Mouse (Mus musculus): ENCODE results near the gene Angptl2.
"Not testable (repeated sequence)": the region's sequence is repeated elsewhere in the genome, so short reads cannot be mapped to it uniquely, and the experiment has no call there.

The Angptl2 gene

DNA sequence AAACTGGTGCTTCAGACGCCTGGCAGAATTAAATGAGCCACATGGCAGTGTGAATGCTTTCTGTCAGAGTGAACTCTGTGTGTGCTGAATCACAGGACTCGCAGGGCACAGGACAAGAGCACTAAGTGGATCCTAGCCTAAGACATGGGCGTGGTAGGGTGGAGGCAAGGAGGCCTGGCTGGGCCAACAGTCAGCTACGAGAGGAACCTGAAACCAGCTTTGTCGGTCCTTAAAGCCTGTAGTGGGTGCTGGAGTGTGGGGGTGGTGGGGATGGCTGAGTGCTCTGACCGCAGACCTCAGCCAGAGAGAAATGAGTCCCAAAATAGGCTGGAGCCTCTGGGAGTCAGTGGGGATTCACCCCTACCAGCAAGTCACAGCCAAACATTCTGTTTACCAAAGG is 12.6 kb upstream of the Angptl2 start:
- no peak for DNase-seq

DNA sequence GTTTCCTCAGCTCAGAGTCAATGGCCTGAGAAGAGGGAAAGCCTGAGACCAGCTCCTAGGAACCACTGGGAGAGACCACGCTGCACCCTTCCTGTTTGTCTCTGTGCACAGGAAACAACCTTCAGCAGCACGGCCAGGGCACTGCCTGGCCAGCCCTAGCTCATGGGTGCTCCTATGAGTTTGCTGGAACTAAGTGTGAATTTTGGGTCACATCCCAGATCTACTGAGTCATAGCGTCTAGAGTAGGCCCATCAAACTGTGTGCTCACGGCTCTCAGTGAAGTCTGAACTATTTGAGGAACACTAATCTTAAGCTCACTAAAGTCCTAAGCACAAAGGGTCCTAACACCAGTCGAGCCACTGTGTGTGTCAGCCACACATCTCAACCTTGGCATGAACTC is 10.9 kb upstream of the Angptl2 start:
- DNase-seq: no peak

DNA sequence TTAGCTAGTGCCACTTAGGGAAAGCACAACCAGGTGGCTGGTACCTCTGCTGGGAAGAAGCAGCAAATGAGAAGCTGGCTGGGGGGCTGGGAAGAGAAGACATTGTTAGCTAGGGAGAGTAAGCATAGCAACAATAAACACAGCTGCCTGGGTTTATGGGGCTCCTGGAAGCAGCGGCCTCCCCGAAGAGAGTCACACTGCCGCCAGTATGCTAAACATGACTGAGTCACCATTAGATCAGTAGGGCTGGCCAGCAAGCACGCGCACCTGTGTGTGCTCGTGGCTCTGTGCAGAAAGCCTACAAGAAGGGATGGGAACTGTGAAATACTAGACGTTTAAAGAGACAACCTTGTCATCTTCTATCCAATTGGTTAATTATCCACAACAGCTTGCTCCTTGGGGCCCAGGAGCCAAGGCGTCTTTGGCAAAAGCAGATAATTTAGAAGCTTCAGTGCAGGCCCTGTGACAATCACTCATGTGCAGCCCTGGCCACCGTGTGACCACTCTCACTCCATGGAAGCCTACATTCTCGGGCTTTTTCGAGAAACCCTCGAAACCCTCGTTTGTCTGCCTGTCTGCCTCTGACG is 9.8 kb upstream of the Angptl2 start:
- no peak for DNase-seq

DNA sequence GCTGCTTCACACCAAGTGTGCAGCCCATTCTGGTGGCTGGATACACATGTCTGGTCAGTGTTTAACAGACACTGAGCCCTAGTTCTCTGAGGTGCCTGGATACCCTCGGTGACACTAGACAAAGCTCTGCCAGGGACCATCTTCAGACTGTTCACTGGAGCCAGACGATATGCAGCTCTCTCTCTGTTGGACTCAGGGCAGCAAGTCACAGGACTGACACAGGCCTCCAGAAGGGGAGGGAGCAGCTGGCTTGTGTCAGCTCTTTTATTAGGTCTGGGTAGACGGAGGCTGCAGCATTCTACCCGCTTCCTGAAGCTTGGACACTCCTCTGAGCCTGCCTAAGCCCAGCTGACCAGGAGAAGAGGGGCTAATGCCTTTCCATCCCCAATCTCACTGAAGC is 8.8 kb upstream of the Angptl2 start:
- DNase-seq: peak; percentile 74 to 82

DNA sequence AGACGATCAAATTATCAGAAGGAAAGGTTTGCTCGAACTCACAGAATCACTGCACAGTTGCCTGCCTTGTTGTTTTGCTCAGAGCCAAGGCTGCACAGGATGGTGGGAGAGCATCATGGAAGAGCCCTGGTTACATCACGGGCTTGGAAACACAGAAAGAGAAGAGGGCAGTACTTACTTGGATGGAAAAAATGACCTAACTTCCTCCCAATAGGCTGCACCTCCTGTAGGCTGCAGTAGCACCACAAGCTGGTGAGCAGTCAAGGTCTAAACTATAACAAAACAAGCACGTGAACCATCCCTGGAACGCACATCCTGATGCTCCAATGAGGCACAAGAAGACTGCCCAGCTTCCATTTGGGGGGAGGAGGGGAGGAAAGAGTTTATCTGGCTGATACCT is 7.7 kb upstream of the Angptl2 start:
- no peak for DNase-seq

DNA sequence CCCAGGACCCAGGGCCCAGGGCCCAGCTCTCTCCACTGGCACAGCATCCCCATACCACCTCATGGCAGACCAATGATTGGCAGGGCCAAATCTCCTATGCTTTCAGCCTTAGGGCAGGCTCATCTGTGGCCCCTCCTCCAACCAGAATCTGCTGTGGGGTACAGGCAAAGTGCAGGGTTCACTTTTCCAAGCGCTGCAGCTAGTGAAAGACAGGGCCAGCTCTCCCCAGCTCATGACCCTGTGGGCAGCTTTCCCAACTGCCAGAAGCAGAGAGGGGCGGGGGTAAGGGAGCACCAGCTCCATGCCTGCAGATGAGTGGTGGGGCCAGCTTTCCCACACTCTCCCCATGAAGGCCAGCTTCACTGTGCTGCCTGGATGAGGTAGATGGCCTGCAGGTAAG is 5.0 kb upstream of the Angptl2 start:
- DNase-seq: peak; percentile 83 to 86

DNA sequence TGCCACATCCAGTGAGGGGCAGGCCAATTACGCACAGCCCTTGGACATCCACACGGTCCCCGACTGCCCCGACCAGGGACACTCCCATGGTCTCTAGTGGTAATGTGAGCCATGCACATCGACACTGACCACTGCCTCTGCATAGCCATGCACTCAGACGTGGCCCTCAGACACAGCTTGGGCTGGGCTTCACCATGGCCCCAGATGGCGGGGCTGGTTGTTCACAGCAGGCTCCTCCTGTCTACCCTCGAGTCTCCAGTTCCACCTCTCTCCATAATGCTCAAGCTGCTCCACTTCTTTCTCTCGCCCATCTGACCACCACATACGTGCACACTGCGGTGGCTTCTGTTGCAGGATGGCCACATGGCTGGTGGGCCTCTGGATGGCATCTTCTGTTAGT is 4.6 kb upstream of the Angptl2 start:
- DNase-seq: not testable (repeated sequence)

DNA sequence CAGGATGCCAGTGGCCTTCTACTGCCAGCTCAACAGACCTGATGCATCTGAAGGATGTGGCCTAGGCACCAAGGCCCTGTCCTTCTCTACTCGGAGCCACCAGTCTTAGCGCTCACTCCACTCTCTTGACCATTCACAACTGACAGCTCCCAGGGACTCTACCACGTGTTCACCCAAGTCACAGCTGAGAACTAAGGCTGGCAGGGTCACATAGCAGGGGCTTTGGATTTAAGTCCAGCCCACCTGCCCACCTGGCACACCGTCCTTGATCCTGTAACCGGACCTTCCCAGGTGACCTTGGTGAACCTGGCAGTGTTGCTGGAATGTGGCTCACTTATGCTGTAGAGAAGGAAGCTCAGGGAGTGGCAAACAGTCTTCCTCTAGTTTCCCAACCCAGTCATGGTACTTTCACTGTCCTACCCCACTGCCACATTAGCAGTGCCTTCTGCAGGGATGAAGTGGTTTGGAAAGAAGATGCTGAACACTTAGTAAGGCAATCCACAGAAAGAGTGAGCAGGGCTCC is 631 bp upstream of the Angptl2 start:
- no peak for DNase-seq

DNA sequence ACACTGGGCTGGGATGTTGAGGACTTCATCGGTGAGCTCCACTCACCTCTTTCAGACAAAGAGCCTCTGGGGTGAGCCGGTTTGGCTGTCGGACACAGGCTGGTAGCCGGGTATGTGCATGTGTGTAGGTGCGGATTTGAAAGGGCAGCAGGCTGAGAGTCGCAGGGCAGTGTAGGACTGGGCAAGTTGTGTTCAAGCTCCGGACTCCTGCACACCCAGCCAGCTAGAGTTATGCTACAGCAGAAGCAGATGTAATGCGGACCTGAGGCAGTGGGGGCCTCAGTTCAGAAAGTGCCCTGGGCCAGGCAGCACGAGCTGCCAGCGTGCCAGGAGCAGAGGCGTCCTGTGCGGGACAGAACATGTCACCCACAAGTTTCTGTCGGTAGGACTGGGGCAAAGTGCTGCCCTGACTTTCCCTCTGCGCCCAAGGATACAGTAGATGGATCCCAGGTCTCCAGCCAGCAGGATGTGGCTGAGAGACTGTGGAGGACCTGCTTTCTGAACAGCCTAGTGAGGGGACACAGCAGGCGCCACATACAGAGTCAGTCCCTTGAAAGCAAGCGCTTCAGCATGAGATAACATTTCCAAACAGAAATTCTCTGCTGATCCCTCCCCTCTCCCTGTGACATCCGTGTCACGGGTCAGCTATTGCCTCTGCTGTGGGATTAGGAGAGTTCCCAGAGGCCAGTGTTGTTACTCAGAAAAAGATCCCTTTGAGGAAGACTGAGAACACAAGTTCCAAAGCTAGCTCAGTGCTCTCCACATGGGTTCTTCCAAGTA is 966 bp downstream of the Angptl2 start:
- DNase-seq: peak; percentile 39 to 46

DNA sequence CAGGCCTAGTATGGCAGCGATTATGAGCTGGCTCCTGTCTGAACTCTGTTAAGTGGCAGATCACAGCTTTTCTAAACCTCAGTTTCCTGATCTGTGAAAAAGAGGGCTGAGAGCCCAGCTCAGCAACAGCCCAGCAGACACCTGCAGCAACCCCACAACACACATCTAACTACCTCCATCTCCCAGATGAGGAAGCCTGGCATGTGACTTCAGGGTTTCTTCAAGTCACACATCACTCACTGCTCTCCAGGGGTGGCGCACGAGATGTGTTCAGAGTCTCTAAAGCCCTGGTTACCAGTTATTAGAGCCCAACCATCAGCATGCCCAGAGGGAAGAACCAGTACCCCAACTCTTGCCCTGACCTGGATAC is 1.5 kb downstream of the Angptl2 start:
- DNase-seq: no peak

DNA sequence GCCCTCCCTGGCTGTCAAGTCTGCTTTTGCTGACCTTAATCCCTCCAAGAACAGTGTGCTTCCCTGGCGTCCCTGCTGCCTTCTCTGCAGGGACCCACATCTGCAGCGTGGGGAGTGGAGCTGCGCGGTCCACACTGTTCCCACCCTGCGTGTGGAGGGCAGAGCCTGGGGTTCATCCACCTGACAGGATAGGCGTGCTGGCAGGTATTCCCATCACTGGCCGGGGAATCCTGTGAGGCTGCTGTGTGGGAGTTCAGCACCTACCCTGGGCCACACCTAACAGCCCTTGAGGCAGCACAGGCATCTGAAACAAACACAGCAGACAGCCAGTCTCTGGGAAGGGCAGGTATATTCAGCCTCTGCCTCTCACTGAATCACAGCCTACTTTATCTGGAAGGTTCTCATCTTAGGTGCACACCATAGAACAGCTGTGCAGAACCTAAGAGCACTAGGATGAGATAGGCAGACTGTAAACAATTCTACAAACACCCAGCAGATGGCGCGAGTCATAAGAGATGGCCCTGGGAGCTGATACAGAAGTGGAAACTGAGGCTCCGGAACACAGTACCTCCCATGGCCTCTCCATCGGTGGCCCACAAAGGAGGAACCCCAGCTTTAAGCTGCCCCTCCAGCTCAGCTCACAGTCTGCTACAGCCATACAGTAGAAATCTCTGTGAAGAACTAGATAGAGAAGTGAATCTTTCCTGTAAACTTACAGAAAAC is 3.2 kb downstream of the Angptl2 start:
- peak in 1 of 2 experiments; percentile 67 for DNase-seq

DNA sequence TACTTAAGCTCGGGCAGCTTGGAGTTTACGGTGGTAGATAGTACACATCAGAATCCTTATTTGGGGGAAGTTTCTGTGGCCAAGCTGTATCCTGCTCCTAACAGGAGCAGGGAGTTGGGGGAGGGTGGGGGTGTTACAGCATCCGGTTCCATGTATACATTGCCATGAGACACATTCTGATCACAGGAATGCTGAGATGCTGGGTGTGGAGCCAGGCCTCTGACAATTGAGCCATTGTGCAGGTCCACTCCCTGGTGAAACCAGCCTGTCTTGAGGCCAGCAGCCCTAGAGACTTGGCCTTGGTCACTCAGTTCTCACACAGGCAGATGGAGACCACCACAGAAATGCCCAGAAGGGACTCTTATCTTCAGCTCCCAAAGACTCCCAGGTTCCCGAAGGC is 3.8 kb downstream of the Angptl2 start:
- no peak for DNase-seq

DNA sequence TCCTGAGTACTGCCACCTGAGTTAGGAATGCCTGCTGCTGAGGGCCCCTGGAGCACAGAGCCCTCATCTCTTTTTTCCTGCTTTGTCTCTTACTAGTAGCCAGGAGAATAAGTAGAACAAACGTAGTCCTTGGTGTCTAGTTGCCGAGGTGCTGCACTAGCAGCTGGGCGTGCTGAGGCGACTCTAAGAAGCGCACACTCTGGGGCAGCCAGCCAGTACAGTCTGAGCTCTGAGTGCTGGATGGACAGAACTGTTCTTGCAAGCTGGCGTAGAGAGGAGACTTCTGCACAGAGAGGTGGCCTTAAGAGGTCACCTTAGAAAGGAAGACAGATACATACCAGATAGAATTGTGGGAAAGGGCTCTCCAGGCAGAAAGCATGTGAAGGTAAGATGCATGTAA is 4.4 kb downstream of the Angptl2 start:
- peak in 1 of 2 experiments; percentile 51 for DNase-seq

DNA sequence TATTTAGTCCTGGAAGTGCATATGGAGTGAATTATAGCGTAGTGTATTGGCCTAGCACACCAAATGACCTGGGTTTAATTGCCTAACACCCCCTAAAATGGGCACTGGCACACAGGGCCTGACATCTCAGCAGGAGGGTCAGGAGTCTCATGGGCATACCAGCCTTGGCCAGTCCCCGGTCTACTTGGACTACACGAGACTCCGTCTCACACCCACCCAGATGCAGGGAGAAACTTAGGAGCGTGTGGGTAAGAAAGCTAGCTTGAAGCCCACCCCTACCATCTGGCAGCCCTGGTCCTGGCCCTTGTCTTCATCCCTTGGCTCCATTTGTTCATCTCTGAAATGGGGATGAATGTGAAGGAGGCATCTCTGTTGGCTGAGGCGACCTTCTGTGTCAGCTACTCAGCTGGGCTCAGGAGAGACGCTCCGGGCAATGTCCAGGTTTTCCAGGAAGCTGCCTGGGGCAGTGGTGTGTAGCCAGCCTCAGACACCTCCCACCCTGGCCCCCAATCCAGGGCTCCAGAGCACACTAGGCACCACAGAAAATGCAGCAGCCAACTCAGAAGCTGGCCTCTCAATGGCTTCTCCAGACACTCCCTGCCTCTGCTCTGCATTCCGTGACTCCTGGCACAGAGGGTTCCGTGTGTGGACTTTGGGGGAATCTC is 4.9 kb downstream of the Angptl2 start:
- peak; percentile 75 to 76 for DNase-seq

DNA sequence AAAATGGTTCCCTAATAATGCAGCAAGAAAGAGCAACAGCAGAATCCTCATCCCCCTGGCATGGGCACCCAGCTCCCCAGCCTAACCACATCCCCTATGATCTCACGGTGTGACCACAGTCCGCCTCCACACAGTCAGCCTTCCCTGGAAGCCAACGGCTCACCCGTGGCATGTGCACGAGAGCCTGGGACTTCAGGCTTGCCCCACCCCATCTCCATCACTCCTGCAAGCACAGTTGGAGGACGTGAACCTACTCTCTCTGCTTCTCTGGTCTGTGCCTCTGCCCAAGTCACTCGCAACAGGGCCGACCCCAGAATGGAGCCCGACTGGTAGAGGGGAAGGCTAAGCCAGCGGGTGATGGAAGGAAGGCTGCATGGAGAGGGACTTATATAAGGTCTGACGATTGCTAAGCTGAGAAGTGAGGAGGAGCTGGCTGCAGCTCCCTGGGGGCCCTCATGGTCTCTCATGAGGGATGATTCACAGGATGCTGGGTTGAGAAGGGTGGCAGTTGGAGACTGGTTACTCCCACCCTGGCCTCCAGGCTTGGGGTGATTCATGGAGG is 5.6 kb downstream of the Angptl2 start:
- DNase-seq: no peak

DNA sequence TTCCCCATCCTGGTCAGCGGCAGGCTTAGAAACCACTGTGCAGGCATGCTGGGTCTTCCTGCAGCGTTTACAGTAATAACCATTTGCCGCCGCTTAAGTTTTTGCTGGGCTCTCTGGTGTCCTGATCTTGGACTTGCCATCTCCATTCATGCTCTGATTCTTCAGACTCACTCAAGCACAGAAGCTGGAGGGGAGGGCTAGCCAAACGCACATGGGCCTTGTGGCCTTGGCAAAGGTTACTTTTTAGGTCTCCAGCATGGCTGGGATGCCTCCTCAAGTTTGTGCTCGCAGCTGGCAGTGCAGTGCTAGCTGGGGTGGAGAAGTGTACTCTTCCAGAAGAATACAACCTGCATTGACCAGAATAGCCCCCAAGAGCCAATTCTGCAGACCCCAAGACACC is 6.6 kb downstream of the Angptl2 start:
- peak; percentile 53 to 61 for DNase-seq

DNA sequence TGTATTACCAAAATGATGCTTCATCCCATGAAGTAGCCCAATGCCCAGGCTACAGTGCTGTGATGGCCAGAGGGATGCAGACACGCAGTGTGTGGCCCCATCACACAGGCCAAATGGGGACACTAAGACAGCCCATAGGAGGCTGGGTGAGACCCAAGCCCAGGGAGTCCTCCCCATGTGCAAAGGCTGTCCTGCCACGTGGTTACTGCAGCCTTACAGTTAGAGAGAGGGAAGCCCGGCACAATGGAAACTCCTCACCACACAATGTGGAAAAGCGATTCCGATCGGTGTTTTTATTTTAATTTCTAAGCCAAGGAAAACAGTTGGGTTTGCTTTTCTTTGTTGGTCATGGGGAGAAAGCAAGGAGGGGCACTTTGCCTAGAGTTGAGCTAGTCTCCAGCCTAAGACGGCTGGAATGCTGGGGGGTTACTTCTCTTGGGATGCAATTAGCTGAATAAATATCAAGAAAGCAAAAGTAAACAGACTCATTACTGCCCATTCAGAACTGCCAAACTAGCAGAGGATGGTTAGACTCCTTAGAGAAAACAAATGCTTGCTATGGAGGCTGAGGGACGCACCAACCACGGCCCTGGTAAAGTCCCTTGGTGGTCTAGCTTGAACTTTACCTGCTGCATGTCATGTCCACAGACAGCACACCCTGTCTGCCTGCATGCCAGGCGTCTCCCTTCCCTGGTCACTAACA is 7.9 kb downstream of the Angptl2 start:
- no peak for DNase-seq

DNA sequence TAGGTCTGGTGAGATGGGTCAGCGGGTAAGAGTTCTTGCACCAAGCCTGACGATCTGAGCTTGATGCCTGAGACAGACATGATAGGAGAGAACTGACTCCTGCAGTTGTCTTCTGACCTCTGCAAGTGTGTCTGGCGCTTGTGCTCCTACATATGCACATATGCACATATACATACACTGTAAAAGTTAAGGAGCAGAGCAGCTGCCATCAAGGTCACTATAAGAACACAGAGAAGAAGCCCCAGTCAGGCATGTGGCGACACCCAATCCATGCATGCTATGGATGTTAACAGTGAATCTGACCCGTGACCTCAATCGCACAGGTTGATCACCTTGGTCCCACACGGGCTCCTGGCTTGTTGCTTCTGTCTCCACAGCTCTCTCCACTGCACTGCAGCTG is 10.1 kb downstream of the Angptl2 start:
- DNase-seq: no peak

DNA sequence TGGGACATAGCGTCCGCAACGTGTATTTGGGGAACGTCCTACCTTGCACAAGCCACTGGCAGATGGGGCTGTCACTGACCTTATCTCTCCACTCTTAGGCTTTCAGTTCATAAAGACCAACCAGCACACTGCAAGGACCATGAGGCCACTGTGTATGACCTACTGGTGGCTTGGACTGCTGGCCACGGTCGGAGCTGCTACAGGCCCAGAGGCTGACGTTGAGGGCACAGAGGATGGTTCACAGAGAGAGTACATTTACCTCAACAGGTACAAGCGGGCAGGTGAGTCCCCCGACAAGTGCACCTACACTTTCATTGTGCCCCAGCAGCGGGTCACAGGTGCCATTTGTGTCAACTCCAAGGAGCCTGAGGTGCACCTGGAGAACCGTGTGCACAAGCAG is 12.2 kb downstream of the Angptl2 start:
- no peak for DNase-seq

DNA sequence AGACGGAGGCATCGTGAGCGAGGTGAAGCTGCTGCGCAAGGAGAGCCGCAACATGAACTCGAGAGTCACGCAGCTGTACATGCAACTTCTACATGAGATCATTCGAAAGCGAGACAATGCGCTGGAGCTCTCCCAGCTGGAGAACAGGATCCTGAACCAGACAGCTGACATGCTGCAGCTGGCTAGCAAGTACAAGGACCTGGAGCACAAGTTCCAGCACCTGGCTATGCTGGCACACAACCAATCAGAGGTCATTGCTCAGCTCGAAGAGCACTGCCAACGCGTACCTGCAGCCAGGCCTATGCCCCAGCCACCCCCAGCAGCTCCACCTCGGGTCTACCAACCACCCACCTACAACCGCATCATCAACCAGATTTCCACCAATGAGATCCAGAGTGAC is 12.7 kb downstream of the Angptl2 start:
- DNase-seq: peak; percentile 55 to 71

DNA sequence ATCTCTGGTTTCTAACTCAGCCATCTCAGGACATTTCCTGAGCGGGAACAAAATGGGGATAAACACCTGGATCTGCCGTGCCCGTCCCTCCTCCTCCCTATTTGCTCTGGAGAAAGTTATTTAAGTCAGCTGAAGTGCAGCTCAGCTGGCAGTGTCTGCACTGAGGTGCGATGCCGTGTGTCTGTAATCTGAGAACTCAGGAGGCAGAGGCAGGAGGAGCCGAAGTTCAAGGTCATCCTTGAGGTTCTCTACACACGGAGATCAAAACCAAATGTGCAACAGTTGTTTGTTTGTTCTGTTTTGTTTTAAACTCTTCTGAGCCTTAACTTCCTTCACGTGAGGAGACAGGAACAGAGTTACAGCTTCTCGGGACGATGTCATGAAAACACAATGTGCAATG is 14.8 kb downstream of the Angptl2 start:
- no peak for DNase-seq

DNA sequence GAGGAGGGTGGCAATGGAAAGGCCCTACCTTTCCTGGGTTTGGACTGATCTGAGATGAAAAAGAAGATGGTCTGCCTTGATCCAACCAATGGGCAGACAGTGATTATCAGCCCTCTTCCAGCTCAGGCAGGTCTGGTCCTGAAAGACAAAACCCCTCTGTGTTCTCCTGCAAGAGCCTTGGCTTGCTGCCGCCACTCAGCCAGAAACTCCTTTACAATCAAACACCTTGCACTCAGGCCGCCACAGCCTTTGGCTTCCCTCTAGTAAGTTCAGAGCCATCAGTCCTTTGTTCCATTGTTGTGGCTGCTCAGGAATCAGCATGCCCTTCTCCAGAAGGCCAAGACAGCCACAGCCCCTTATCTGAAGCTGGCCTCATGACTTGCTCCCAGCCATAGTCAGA is 15.9 kb downstream of the Angptl2 start:
- no peak for DNase-seq
